Mouse (Mus musculus) kidney, embryonic 14.5 days (tissue): ENCODE results near the gene Cdc34b. TPM values are rescaled to one million over a fixed set of nuclear protein-coding genes. Genes with fewer than 3 reads are reported as not detected.

Experiments used
- ATAC-seq: fragments of 200-750 bp; cut with Nextera tagmentation; 2 replicates; pipeline ENCODE4 v1.8.0; 2017; ENCODE audit warnings: moderate number of reproducible peaks, mild to moderate bottlenecking, moderate TSS enrichment, moderate library complexity; ENCODE audit not compliant: low FRiP score, low TSS enrichment
- H3K27ac ChIP-seq: fragments of 300-500 bp; sonication (generic); 2 replicates; pipeline ENCODE4 v1.5.1; 2014; ENCODE audit warnings: low read depth, mild to moderate bottlenecking, low read length, moderate library complexity, mixed read lengths
- H3K27me3 ChIP-seq: fragments of 300-500 bp; sonication (generic); 2 replicates; pipeline ENCODE4 v1.6.1; 2014; ENCODE audit warnings: mild to moderate bottlenecking, low read length; ENCODE audit not compliant: control insufficient read depth, insufficient read depth
- H3K36me3 ChIP-seq: fragments of 300-500 bp; sonication (generic); 2 replicates; pipeline ENCODE4 v1.6.1; 2014; ENCODE audit warnings: low read length, mixed read lengths; ENCODE audit not compliant: control insufficient read depth, insufficient read depth
- H3K4me1 ChIP-seq: fragments of 300-500 bp; sonication (generic); 2 replicates; pipeline ENCODE4 v1.6.1; 2014; ENCODE audit warnings: low read length, mixed read lengths; ENCODE audit not compliant: control insufficient read depth, insufficient read depth
- H3K4me2 ChIP-seq: fragments of 300-500 bp; sonication (generic); replicated peaks from 2 replicates; pipeline ENCODE4 v1.6.1; 2014; ENCODE audit warnings: low read depth, mild to moderate bottlenecking, low read length
- H3K4me3 ChIP-seq: fragments of 300-500 bp; sonication (generic); 2 replicates; pipeline ENCODE4 v1.5.1; 2014; ENCODE audit warnings: mild to moderate bottlenecking, low read length
- H3K9ac ChIP-seq: fragments of 300-500 bp; sonication (generic); 2 replicates; pipeline ENCODE4 v1.6.1; 2014; ENCODE audit warnings: low read depth, mild to moderate bottlenecking, low read length, moderate library complexity
- H3K9me3 ChIP-seq: fragments of 300-500 bp; sonication (generic); 2 replicates; pipeline ENCODE4 v1.6.1; 2016; ENCODE audit warnings: low read length; ENCODE audit not compliant: control insufficient read depth
- WGBS: fragments of 180-500 bp; shearing (Covaris S2); extraction: QIAGEN DNeasy Blood & Tissue Kit; methylation state at CpG from one replicate; pipeline ENCODE4 v1.1.7; 2014; 5-methylcytosine and 5-hydroxymethylcytosine counted together
- polyA plus RNA-seq: library from polyadenylated mRNA; unstranded; fragments of >200 nt; fragmentation: Nextera tagmentation; extraction: Ambion mirVana; gene quantifications from 2 replicates; pipeline ENCODE4 v1.2.1, GENCODE M21; 2014

The Cdc34b gene
- polyA plus RNA-seq, 1 experiment from 2014 or later = not detected

DNA sequence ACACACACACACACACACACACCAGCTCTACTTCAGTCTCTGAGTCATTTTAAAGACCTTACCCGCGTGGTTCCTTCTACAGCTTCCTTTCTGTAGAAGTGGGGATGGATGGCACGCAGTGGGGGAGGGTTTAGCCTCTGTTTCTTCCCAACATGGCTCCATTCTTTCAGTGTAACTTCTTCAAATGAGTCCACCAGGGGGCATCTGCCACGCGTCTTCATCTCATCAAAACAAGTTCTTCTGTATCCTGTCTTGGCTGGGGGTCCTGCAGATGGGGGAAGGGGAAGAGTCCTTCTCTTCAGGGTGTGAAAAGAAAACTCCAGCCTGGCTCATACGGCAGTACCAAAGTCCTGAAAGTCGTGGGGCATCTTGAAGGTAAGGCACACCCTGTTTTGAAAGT is 37.6 kb upstream of the Cdc34b start:
- H3K4me3 ChIP-seq = no peak overlapping the region
- ATAC-seq = no peak
- H3K9me3 ChIP-seq = no peaks in the 10 kb centered on the region
- no peaks in the 10 kb centered on the region for H3K36me3 ChIP-seq
- H3K27me3 ChIP-seq = no peaks in the 10 kb centered on the region
- no peak overlapping the region for H3K4me2 ChIP-seq
- WGBS = 57% methylated on average over 7 of the region's 7 CpGs
- H3K4me1 ChIP-seq = peaks cover 3% of the 10 kb centered on the region; the same call in 1 of the 2 replicates
- H3K9ac ChIP-seq = no peak overlapping the region
- H3K27ac ChIP-seq = no peak overlapping the region

GRCm38 (mm10) chr11:94704472-94704871 is 37.1 kb upstream of the Cdc34b start, which contains the start of gene Gm11541:
TSS of gene Gm11541 (minus strand) at chr11:94704499.
- WGBS = 68% methylated on average over 5 of the region's 5 CpGs
- no peak within 1 kb of the TSS for H3K4me2 ChIP-seq
- H3K27me3 ChIP-seq = no peaks in the 10 kb centered on the region
- H3K9ac ChIP-seq = no peak within 1 kb of the TSS
- no peaks in the 10 kb centered on the region for H3K9me3 ChIP-seq
- H3K4me1 ChIP-seq = peaks cover 3% of the 10 kb centered on the region; the same call in 1 of the 2 replicates
- ATAC-seq = no peak
- H3K4me3 ChIP-seq = no peak within 1 kb of the TSS
- no peaks in the 10 kb centered on the region for H3K36me3 ChIP-seq
- no peak within 1 kb of the TSS for H3K27ac ChIP-seq

- H3K27ac ChIP-seq = no peak overlapping the region
- H3K4me3 ChIP-seq = no peak overlapping the region
- H3K9ac ChIP-seq = no peak overlapping the region
- no peak for ATAC-seq
- H3K36me3 ChIP-seq = no peaks in the 10 kb centered on the region
- 43% methylated on average over 11 of the region's 11 CpGs for WGBS
- no peaks in the 10 kb centered on the region for H3K9me3 ChIP-seq
- H3K27me3 ChIP-seq = no peaks in the 10 kb centered on the region
- peaks cover 8% of the 10 kb centered on the region; the same call in 1 of the 2 replicates for H3K4me1 ChIP-seq
- H3K4me2 ChIP-seq = no peak overlapping the region
These were observed 28.2 kb upstream of the Cdc34b start for GRCm38 (mm10) chr11:94713246-94713860.

DNA sequence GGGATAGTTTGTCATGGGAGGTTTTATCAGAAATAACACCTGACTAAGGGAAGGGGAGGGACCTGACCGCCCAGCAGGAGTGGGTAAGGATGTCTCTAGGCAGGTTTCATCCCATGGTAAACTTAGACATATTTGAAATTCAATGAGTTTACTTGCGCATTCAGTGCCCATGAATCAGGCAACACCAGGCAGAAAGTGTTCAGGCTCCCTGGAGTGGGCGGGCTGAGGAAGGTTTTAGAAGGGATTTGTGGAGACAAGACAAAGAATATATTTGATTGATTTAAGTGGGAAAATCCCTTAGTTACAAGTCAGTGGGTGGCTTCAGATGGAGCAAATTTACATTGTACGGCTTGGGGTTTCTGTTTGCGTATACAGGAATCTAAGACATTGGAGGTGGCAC is 26.0 kb upstream of the Cdc34b start:
- H3K9me3 ChIP-seq = no peaks in the 10 kb centered on the region
- 88% methylated on average over 5 of the region's 5 CpGs for WGBS
- peaks cover 8% of the 10 kb centered on the region; the same call in 1 of the 2 replicates for H3K4me1 ChIP-seq
- H3K36me3 ChIP-seq = no peaks in the 10 kb centered on the region
- H3K27me3 ChIP-seq = no peaks in the 10 kb centered on the region
- H3K9ac ChIP-seq = no peak overlapping the region
- no peak overlapping the region for H3K4me3 ChIP-seq
- no peak overlapping the region for H3K27ac ChIP-seq
- H3K4me2 ChIP-seq = no peak overlapping the region
- no peak for ATAC-seq

DNA sequence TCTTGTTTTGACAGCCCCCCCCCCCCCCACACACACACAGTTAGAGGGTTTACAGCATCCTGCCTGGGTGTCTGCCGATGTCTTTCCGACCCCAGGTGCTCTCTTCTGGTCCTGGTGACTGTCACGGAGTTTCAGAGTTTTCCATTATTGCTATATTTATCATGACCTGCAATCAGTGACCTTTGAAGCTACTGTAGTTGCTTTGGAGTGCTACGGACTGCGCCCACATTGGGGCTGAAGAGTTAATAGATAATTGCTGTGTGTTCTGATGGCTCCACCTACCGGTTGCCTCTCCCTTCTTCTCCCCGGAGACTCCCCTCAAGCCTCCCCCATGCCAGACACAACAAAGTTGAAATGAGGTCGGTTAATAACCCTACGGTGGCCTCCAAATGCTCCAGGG is 24.8 kb upstream of the Cdc34b start:
- H3K4me1 ChIP-seq = peaks cover 8% of the 10 kb centered on the region; the same call in 1 of the 2 replicates
- H3K27me3 ChIP-seq = no peaks in the 10 kb centered on the region
- no peak overlapping the region for H3K4me3 ChIP-seq
- peak; percentile 59; the same call in 1 of the 2 replicates for ATAC-seq
- no peak overlapping the region for H3K27ac ChIP-seq
- 4% methylated on average over 9 of the region's 9 CpGs for WGBS
- no peak overlapping the region; the same call in 1 of the 2 replicates for H3K4me2 ChIP-seq
- no peak overlapping the region for H3K9ac ChIP-seq
- no peaks in the 10 kb centered on the region for H3K9me3 ChIP-seq
- no peaks in the 10 kb centered on the region for H3K36me3 ChIP-seq

- Histone ChIP-seq H3K4me3 (no peak overlapping the region), H3K27ac (0 out of 2 replicates have a peak overlapping the region, but pooled peaks have one; percentile 47), H3K9ac (no peak overlapping the region), H3K4me1 (peaks cover 8% of the 10 kb centered on the region; the same call in 1 of the 2 replicates), H3K27me3 (no peaks in the 10 kb centered on the region), H3K4me2 (0 out of 2 replicates have a peak overlapping the region, but pooled peaks have one; percentile 13), H3K36me3 (no peaks in the 10 kb centered on the region), H3K9me3 (no peaks in the 10 kb centered on the region)
- 28% methylated on average over 11 of the region's 11 CpGs for WGBS
- no peak for ATAC-seq
These were observed 24.3 kb upstream of the Cdc34b start for GRCm38 (mm10) chr11:94717239-94717638.

GRCm38 (mm10) chr11:94718113-94718909 is 23.3 kb upstream of the Cdc34b start:
- Histone ChIP-seq H3K4me2 (no peak overlapping the region), H3K27ac (no peak overlapping the region), H3K27me3 (no peaks in the 10 kb centered on the region), H3K36me3 (no peaks in the 10 kb centered on the region), H3K4me1 (peaks cover 8% of the 10 kb centered on the region; the same call in 1 of the 2 replicates), H3K9ac (no peak overlapping the region), H3K9me3 (no peaks in the 10 kb centered on the region), H3K4me3 (no peak overlapping the region)
- WGBS = 94% methylated on average over 7 of the region's 7 CpGs
- no peak for ATAC-seq

- ATAC-seq = no peak
- 91% methylated on average over 2 of the region's 2 CpGs for WGBS
These were observed 22.4 kb upstream of the Cdc34b start for GRCm38 (mm10) chr11:94719216-94719615.

DNA sequence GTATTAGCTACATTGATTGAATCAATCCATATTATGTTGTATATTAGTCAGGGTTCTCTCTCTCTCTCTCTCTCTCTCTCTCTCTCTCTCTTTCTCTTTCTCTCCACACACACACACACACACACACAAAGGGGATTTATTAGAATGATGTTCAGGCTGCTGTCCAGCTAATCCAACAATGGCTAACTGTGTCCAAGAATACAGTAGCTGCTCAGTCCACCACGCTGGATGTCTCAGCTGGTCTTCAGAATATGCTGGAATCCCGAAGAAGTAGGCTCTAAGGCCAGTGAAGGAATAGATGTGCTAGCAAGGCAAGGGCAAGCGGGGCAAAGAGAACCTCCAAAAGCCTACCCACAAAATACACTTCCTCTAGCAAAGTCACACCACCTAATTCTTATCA is 14.3 kb upstream of the Cdc34b start:
- no peak for ATAC-seq
- no peak overlapping the region for H3K27ac ChIP-seq
- 88% methylated on average over 3 of the region's 3 CpGs for WGBS
- no peaks in the 10 kb centered on the region for H3K4me1 ChIP-seq
- no peak overlapping the region for H3K9ac ChIP-seq
- H3K4me3 ChIP-seq = no peak overlapping the region
- H3K9me3 ChIP-seq = no peaks in the 10 kb centered on the region
- H3K27me3 ChIP-seq = no peaks in the 10 kb centered on the region
- no peaks in the 10 kb centered on the region for H3K36me3 ChIP-seq
- no peak overlapping the region for H3K4me2 ChIP-seq

More at GRCm38 (mm10) chr11:94719216-94719615, 22.4 kb upstream of the Cdc34b start:
- no peaks in the 10 kb centered on the region for H3K36me3 ChIP-seq
- no peaks in the 10 kb centered on the region for H3K27me3 ChIP-seq
- H3K27ac ChIP-seq = no peak overlapping the region
- H3K4me2 ChIP-seq = no peak overlapping the region
- H3K4me3 ChIP-seq = no peak overlapping the region
- peaks cover 8% of the 10 kb centered on the region; the same call in 1 of the 2 replicates for H3K4me1 ChIP-seq
- no peaks in the 10 kb centered on the region for H3K9me3 ChIP-seq
- no peak overlapping the region for H3K9ac ChIP-seq
